Mouse (Mus musculus): ENCODE measurements around the gene Grm1.

The Grm1 gene

DNA sequence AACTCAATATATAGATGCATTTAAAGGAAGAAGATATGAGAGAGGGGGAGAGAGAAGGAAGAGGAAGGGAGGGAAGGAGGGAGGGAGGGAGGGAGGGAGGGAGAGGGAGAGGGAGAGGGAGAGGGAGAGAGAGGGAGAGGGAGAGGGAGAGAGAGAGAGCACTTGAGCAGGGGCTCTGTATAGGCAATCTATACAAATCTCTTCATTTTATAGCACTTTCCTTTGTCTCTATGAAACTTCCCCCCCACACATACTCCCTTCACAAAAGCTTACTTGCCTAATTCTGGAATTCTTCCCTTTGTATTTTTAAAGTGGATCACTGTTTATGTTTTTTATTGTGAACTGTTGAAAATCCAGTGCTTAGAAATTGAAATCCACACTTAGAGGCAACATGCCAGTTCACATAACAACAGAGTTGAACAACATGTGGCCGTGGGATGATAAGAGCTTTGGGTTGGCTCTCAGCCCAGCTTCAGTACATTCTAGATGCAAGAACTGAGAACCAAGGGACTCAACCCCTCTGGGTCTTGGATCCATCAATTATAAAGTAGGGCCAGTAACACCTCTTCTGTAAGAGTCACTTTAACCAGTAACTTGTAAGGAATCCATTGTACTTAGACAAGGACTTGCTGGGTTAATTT, 345.0 kb downstream of the Grm1 start:
- DNase-seq (ENCODE audit: low read depth in 2 of 2, low spot score in 2 of 2) = no peak

DNA sequence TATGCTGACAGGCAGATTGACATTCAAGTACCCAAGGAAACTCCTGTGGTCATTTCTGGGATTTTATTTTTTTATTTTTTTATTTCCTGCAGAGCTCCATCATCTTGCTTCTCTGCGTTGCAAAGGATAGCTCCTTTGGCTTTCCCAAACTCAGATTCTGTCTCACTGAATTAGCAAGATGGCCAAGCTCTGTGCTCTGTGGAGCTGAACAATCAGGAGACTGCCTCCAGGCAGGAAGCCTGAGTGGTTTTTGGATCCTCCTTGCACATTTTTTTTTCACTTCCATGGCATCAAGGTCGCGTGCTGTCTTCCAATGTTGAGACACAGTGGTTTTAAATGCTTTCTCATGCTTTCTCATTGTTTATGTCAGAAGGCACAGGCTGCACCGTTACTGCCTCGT, 347.6 kb downstream of the Grm1 start:
- no peak for DNase-seq (ENCODE audit: low read depth in 2 of 2, low spot score in 2 of 2)

DNA sequence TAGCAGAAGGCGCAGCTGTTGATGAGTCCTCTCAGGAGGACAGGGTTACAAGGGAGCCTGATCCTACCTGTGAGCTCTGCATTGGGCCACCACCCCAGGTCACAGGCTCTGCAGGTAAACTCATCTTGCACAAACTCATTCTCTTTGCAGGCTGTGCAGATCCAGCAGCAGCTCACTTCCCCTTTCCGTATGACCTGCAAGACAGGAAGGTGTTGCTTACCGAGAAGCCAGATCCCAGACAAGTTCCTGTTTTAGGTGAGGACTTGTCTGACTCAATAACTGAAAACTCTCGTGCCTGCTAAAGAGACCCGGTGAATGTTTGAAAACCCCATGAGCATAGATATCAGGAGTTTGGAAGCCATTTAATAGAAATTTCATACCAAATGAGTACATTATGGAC, 349.1 kb downstream of the Grm1 start:
- no peak for DNase-seq (ENCODE audit: low read depth in 2 of 2, low spot score in 2 of 2)

DNA sequence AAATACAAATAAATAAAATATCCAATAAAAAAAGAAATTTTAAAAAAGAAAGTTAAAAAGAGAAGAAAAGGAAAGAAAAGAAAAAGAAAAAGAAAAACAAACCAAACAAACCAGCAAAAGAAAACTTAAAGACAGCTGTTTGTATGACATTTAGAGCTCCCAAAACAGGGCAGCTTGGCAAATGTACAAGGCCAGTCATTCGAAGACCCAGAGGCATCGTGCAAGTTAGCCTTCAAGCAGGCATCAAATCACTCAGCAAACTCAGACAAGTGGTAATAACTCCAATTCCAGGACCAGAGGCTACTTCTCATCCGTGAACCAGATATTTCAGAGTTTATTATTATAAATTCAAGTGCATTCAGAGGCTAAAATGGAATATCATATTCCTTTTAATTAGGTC, 355.7 kb downstream of the Grm1 start:
- DNase-seq (ENCODE audit: low read depth in 2 of 2, low spot score in 2 of 2) = no peak

DNA sequence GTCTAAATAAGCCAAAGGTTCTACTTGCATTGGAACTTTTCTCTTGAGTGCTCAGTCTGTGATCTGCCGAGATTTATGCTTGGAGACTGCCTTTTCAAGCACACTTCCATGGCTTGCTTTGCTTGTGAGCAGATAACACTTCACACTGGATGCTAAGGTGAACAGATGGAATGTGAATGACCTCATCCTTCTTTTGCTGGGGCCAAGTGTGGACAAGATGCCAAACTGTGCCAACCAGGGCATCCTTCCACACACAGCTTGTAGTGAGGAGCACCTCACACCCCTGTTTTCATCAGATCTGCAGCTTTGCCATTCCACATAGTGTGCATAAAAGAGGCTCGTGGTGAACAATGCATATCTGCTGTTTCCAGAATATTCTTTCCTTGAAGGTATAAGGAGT, 371.3 kb downstream of the Grm1 start:
- no peak for DNase-seq (ENCODE audit: low read depth in 2 of 2, low spot score in 2 of 2)

DNA sequence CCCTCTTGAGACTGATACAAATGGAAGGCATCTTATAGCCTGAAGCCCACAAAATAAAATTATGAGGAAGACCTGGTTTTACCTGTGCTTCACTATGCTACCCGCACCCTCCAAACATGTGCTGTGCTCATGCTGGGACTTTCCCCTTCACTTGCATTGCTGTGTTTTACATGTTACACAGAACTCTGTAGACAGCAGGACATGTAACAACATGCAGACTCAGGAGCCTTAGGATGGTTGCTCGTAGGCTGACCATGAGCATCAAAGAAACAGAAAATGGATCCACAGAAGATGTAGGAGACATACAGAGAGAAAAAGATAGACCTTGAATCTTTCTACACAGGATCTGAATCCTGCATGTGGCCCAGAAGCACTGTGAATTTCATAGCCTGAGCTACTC, 371.8 kb downstream of the Grm1 start:
- DNase-seq (ENCODE audit: low read depth in 2 of 2, low spot score in 2 of 2) = no peak

DNA sequence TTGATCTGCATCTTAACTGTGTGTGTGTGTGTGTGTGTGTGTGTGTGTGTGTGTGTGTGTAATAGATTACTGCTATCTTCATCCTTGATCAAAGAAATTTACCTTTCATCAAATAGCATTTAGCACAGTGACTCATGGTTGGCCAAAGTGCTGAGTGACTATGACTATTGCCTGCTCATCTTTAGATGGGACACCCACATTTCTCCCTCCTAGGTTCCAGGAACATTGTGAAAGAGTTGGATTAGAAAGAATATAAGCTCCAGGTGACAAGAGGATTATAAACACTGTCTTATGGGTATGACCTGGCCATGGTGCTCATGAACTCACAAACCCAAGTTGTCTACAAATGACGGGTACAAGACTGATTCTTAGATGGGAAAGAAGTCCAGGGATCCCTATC, 374.1 kb downstream of the Grm1 start:
- no peak for DNase-seq (ENCODE audit: low read depth in 2 of 2, low spot score in 2 of 2)

DNA sequence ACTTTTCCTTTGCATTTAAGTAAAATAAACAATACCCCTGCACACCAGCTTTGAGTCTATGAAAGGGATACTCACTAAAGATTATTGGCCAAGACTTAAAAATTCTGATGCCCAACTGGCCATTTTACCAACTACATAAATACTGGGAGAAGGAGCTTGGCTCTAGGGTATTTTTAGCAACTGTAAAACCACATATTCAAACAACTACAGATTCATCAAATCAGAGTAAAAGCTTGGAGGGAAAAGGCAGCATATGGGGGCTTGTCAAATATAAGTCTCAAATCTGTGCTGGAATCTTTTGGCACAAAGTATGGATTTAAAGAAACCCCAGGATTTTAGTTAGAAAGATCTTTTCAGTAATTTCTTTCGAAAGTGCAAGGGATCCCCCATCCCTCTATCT, 380.8 kb downstream of the Grm1 start:
- no peak for DNase-seq (ENCODE audit: low read depth in 2 of 2, low spot score in 2 of 2)

DNA sequence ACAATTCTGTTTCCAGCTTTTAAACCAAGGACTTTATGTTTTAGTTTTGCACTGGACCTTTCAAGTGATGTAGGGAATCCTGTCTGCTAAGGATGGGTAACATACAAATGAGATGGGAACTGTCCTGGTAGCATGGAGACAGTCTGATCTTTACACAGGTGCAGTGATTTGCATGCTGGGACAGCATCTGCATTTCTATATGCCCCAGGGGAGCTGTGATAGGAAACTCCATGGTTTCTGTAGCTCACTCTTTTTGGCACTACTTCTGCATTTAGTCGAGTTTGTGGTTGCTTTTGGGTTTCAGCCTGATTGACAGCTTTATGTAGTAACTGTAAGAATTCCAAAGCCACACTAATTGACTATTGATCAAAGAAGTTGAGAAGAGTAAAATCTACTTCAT, 381.3 kb downstream of the Grm1 start:
- no peak for DNase-seq (ENCODE audit: low read depth in 2 of 2, low spot score in 2 of 2)

DNA sequence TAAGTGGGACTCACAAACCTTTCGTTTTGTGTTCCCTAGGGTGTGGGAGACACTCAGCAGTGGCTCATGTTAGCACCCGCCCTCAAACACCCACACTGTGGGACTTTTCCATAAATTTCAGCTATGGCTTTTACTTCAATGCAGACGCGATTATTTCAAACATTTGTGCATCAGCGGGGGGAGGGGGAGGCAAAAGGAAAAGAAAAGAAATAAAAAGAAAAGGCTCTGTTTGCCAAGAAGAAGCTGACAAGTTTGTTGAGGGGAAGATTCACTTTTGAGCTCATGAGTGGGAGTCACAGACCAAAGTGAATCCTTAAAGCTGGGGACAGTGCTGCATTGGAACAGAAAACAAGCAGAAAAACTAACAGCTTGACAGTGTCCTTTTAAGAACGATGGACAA, 384.7 kb downstream of the Grm1 start:
- DNase-seq (ENCODE audit: low read depth in 2 of 2, low spot score in 2 of 2) = no peak

DNA sequence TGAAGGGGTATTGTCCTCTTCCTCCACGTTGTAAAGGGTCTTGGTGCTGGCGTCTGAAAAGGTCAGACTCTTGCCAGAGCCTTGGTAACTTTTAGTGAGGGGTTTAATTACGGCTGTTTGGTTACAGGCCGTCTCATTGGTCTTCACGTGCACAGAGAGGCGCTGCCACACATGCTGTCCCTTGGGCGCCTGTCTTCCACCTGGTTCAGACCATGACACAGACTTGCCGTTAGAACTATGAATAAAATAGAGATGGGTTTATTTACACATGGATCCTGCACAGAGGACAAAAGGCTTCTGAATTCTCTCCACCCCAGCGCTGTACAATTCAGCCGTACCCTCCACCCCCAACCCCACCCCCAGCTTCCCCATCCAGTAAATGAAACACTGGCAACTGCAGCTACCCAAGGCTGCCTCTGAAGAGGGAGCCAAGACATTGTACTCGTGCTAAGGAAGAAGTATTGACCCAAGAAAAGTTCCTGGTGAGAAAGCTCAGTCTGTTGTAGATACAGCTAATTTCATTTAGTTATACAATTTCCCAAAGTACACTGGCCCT, 392.4 kb downstream of the Grm1 start:
- DNase-seq (ENCODE audit: low read depth in 2 of 2, low spot score in 2 of 2) = no peak

DNA sequence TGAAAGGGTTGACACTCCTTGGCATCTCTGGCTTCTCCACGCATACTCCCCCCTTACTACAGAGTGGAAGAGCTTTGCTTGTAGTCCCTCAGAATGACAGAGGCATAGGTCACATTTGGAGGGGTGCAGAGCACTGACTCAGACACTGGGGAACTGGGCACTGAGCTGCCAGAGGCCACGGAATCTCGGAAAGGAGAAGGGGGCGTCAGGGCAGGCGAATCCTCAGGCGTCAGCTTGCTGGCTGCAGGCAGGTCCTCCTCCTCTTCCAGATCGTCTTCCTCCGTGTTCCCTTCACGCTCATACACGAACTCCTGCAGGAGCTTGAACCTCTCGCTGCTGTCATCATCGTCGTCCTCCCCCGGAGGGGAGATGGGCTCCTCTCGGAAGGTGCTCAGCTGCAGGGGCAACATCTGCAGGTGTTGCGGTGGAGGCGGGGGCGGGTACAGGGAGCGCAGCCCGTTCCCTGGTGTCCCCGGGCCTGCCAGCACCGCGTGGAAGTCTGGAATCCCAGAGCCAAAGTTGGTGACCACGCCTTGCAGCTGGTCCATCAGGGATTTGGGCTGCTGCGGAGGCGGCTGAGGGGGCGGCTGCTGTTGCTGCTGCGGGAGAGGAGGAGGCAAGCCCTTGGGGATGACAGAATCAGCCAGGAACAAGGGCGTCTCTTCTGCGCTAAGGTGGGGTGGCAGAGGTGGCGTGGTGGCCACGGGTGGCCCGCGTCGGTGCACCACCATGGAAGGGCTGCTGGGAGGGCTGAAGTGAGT, 393.1 kb downstream of the Grm1 start:
- DNase-seq (ENCODE audit: low read depth in 2 of 2, low spot score in 2 of 2) = no peak

DNA sequence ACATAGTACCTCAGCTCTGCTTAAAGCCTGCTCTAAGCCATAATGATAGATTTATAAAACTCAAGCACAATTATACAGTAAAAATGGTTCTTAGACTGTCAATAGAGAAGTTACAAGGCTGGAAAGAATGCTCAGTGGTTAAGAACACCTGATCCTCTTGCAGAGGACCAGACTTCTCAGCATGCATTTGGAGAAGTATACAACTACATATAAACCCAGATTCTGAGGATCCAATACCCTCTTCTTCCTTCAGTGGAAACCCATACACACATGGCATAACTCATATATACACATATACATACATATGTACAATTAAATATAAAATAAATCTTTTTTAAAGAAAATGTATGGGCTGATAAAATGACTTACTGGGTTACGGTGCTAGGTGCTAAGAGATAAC, 401.1 kb downstream of the Grm1 start, which contains the start of gene Gm10944:
Gene Gm10944 (plus strand): TSS at position 301 of the 400 bp plus-strand sequence.
- DNase-seq (ENCODE audit: low read depth in 2 of 2, low spot score in 2 of 2) = no peak

DNA sequence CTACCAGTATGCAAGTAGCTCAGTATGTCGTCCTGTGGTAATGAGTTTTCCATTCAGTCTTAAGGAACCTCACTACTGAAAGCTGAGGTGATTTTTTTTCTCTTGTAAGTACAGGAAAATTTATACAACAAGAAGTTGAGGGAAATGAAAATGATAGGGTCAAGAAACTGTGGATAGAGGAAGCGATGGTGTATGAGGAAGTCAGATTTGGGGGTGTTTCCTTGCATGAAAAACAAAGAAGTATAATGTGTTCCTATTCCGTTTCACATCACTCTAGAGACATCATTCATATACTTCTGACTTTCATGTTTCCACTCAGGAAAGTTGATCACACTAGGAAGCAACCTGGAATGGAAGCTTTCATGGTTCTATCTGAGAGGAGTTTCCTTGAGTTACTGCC, 422.2 kb downstream of the Grm1 start:
- no peak for DNase-seq (ENCODE audit: low read depth in 2 of 2, low spot score in 2 of 2)

DNA sequence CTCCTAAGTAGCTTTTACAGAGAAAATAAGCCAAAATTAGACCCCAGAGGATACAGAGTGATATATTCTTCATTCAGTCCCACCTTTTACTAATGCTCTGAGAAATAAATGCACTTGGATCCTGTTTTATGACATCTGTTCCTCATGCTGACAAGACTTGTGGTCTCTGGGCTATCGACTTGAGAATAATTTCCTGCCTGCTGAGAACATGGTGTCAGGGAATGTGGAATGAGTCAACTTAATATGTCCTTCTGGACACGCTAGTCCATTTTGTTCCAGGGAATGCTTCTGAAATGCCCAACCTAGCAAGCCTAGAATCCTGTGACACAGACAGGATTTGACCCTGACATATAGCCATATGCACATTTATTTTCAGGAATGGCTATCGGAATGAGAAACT, 423.0 kb downstream of the Grm1 start:
- DNase-seq (ENCODE audit: low read depth in 2 of 2, low spot score in 2 of 2) = no peak

DNA sequence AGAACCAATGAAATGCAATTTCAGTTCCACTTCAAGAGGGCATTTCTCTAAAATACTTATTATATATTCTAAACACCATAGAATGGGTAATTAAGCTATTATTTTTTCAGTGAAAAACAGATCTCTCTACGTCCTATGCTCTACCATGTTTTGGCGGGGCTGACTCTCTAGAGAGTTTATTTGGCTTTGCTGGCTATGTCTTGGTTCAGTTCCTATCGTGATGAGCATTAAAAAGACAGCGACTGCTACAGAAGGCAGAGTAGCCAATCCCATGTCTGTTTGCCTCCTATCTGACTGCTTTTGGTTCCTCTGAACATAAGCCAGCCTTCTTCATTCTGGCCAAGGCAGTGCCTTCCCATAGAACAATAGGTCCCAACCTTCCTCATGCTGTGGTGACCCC, 425.5 kb downstream of the Grm1 start:
- DNase-seq (ENCODE audit: low read depth in 2 of 2, low spot score in 2 of 2) = no peak

DNA sequence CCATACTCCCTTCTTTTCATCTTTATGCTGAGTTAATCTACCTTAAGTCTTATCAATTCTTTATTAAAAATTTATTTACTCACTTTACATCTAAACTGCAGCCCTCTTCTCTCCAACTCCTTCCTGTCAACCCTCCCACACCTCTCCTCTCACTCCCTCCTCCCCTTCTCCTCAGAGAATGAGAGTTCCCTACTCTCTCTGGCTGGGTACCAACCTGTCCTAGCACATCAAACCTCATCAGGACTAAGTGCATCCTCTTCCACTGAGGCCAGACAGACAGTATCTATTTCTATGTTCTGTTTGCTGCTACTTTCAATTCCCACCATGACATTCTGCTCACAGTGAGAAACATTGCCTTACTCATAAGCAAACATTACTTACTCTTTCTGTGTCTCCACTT, 426.2 kb downstream of the Grm1 start:
- DNase-seq (ENCODE audit: low read depth in 2 of 2, low spot score in 2 of 2) = no peak

Data from CD8-positive naive resting alpha-beta T cell, adult 2 months (primary cell).